Mouse (Mus musculus) forebrain, postnatal 0 days (tissue): ENCODE data around the gene Zfp607a. TPM values are rescaled to one million over a fixed set of nuclear protein-coding genes. Genes with fewer than 3 reads are reported as not detected.

ENCODE experiments used
- ATAC-seq: fragments of 200-750 bp; cut with Nextera tagmentation; 2 replicates; pipeline ENCODE4 v1.8.0; 2017; ENCODE audit warnings: mild to moderate bottlenecking, moderate library complexity
- DNase-seq: peaks from one replicate; pipeline ENCODE4 v3.0.0-alpha.2; 2015
- H3K27ac ChIP-seq: fragments of 300-500 bp; sonication (generic); 2 replicates; pipeline ENCODE4 v1.5.1; 2014; ENCODE audit warnings: low read depth, mild to moderate bottlenecking, antibody characterized with exemption, low read length, moderate library complexity, mixed read lengths
- H3K27me3 ChIP-seq: fragments of 300-500 bp; sonication (generic); 2 replicates; pipeline ENCODE4 v1.6.1; 2014; ENCODE audit warnings: mild to moderate bottlenecking, low read length, mixed read lengths; ENCODE audit not compliant: insufficient read depth
- H3K36me3 ChIP-seq: fragments of 300-500 bp; sonication (generic); 2 replicates; pipeline ENCODE4 v1.6.1; 2014; ENCODE audit warnings: mild to moderate bottlenecking, moderate library complexity; ENCODE audit not compliant: insufficient read depth
- H3K4me1 ChIP-seq: fragments of 300-500 bp; sonication (generic); 2 replicates; pipeline ENCODE4 v1.6.1; 2014; ENCODE audit warnings: antibody characterized with exemption; ENCODE audit not compliant: insufficient read depth
- H3K4me2 ChIP-seq: fragments of 300-500 bp; sonication (generic); 2 replicates; pipeline ENCODE4 v1.6.1; 2014; ENCODE audit warnings: low read depth, mild to moderate bottlenecking, moderate library complexity
- H3K4me3 ChIP-seq: fragments of 300-500 bp; sonication (generic); 2 replicates; pipeline ENCODE4 v1.5.1; 2014; ENCODE audit warnings: low read depth, low read length, mixed read lengths
- H3K9ac ChIP-seq: fragments of 300-500 bp; sonication (generic); 2 replicates; pipeline ENCODE4 v1.6.1; 2014; ENCODE audit warnings: mild to moderate bottlenecking
- H3K9me3 ChIP-seq: fragments of 300-500 bp; sonication (generic); 2 replicates; pipeline ENCODE4 v1.6.1; 2016; ENCODE audit warnings: low read length
- CTCF ChIP-seq: sonication (generic); IDR thresholded peaks from 2 replicates; pipeline ENCODE4 v1.5.1; 2016; ENCODE audit warnings: antibody characterized with exemption, control low read depth, low read depth
- WGBS: fragments of 180-500 bp; shearing (Covaris S2); extraction: QIAGEN DNeasy Blood & Tissue Kit; methylation state at CpG from one replicate; pipeline ENCODE4 v1.1.7; 2014; 5-methylcytosine and 5-hydroxymethylcytosine counted together
- polyA plus RNA-seq: library from polyadenylated mRNA; unstranded; fragments of >200 nt; fragmentation: Nextera tagmentation; extraction: Ambion mirVana; gene quantifications from 2 replicates; pipeline ENCODE4 v1.2.1, GENCODE M21; 2015
- total RNA-seq: library from RNA; depleted of rRNA; stranded (reverse); fragments of >200 nt; gene quantifications from 2 replicates; pipeline ENCODE4 v1.2.3, GENCODE M21; 2014; rRNA removed

Zfp607a gene
- total RNA-seq (2.5 and 2.8 TPM in 2 replicates), polyA plus RNA-seq (0.54 and 0.68 TPM in 2 replicates)

DNA sequence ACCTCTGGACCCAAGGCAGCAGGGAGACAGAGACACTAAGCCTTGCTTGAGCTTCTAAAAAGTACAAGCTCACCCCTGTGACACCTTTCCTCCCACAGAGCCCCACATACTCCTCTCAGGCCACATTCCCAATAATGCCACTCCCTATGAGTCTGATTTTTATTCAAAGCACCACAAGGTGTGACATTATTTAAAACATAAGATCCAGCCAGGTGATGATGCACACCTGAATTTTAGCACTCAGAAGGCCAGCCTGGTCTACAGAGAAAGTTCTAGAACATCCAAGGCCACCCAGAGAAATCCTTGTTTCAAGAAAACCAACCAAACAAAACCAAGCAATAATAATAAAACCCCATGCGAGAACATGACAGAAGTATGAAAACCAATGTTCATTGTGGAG is at the start of gene Zfp607a:
Gene Zfp607a, plus strand, starts transcription at position 301 of the 400 bp plus-strand sequence.
- DNase-seq (no peak), ATAC-seq (no peak)
- H3K4me1 ChIP-seq = no peaks in the 10 kb centered on the region
- H3K36me3 ChIP-seq = peaks cover 16% of the 10 kb centered on the region
- no peak for TF ChIP-seq CTCF
- H3K9ac ChIP-seq = no peak within 1 kb of the TSS
- H3K4me2 ChIP-seq = no peak within 1 kb of the TSS
- H3K27ac ChIP-seq = no peak within 1 kb of the TSS
- 96% methylated on average over 1 of the region's 1 CpGs for WGBS
- H3K27me3 ChIP-seq = no peaks in the 10 kb centered on the region
- H3K9me3 ChIP-seq = no peaks in the 10 kb centered on the region
- no peak within 1 kb of the TSS for H3K4me3 ChIP-seq

DNA sequence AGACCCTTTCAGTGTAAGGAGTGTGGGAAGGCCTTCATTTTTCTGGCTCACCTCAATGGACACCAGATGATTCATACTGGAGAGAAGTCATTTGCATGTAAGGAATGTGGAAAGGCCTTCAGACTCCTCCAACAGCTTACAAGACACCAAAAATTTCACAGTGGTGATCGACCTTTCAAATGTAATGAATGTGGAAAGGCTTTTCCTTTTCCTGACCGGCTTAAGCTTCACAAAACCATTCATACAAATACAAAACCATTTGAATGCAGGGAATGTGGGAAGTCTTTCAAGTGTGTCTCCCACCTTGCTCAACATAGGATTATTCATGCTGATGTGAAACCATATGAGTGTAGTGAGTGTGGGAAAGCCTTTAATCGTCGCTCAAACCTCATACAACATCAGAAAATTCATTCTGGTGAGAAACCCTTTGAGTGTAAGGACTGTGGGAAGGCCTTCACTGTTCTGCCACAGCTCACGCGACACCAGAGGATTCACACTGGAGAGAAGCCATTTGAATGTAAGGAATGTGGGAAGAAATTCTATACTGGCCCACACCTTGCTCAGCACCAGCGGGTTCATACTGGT is 38.7 kb upstream of the Zfp607a start:
- no peaks in the 10 kb centered on the region for H3K9me3 ChIP-seq
- WGBS = 82% methylated on average over 7 of the region's 7 CpGs
- no peak overlapping the region for H3K9ac ChIP-seq
- TF ChIP-seq CTCF = no peak
- ATAC-seq (no peak), DNase-seq (no peak)
- H3K27ac ChIP-seq = no peak overlapping the region
- no peak overlapping the region for H3K4me3 ChIP-seq
- no peaks in the 10 kb centered on the region for H3K27me3 ChIP-seq
- no peaks in the 10 kb centered on the region for H3K4me1 ChIP-seq
- no peak overlapping the region for H3K4me2 ChIP-seq
- peaks cover 30% of the 10 kb centered on the region for H3K36me3 ChIP-seq

DNA sequence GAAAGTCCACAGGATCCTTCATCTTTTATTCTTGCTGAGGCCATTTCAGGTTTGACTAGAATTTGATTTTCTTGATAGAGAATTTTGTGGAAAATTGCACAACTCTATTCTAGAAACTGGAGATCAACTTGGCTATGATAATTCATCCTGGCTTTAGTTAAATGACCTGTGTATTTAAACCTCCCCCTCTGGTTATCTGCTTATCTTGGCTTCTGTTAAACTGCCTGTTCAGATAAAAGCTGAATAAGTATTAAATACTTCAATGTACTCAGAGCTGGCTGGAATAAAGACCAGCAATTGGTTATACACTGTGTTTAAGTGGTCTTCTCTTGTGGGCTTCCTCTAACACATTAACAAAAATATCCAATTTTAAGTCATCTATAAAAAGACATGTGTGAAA is 34.7 kb upstream of the Zfp607a start:
- H3K27ac ChIP-seq = no peak overlapping the region
- no peaks in the 10 kb centered on the region for H3K9me3 ChIP-seq
- no peak overlapping the region for H3K9ac ChIP-seq
- no peaks in the 10 kb centered on the region for H3K4me1 ChIP-seq
- DNase-seq (no peak), ATAC-seq (no peak)
- no peak overlapping the region for H3K4me2 ChIP-seq
- no peak for TF ChIP-seq CTCF
- no peaks in the 10 kb centered on the region for H3K27me3 ChIP-seq
- H3K36me3 ChIP-seq = peaks cover 21% of the 10 kb centered on the region
- H3K4me3 ChIP-seq = no peak overlapping the region

DNA sequence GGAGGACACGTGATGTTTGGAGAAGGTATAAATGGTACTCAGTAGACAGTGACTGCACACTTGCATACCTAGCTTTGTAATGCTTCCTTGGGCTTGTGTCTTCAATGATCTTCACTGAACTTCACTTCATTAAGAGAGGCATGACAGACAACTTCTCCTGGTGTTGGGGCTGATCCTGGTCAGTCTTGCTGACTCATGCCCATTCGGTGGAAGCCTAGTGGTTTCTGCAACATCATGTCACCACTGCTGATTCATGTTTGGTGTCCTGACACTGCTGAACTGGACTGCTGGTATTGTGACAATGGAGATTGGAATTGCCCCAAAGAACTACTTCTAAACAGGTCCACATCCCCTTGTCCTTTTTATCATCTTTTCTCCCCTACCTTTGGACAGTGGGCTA is 23.2 kb upstream of the Zfp607a start:
- WGBS = 86% methylated on average over 2 of the region's 2 CpGs
- H3K9me3 ChIP-seq = no peaks in the 10 kb centered on the region
- H3K27ac ChIP-seq = no peak overlapping the region
- H3K27me3 ChIP-seq = no peaks in the 10 kb centered on the region
- H3K4me2 ChIP-seq = no peak overlapping the region
- no peaks in the 10 kb centered on the region for H3K4me1 ChIP-seq
- no peak for TF ChIP-seq CTCF
- H3K36me3 ChIP-seq = no peaks in the 10 kb centered on the region
- no peak overlapping the region for H3K9ac ChIP-seq
- no peak for DNase-seq
- H3K4me3 ChIP-seq = no peak overlapping the region
- ATAC-seq = no peak

DNA sequence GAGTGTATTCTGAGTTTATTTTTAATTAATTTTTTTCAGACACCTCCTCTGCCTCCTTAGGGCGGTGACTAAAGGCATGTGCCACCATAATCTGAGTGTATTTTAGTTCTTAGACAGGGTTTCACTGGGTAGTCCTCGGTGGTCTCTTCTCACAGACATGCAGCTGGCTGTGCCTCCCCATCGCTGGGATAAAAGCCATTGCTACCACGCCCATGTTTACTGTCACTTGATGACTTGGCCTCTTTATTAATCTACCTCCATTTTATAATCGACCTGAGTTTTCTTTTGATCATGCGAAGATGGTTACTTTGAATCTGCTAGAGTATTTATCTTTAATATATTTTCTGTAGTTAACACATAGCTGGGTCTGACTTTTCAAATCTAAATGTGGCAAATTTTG is 19.4 kb upstream of the Zfp607a start:
- Histone ChIP-seq H3K4me2 (peak overlapping the region; percentile 61), H3K27ac (peak overlapping the region; percentile 81), H3K4me3 (peak overlapping the region; percentile 38), H3K9ac (peak overlapping the region; percentile 49), H3K27me3 (no peaks in the 10 kb centered on the region), H3K4me1 (no peaks in the 10 kb centered on the region), H3K9me3 (no peaks in the 10 kb centered on the region), H3K36me3 (no peaks in the 10 kb centered on the region)
- no peak for TF ChIP-seq CTCF
- no peak for DNase-seq
- 20% methylated on average over 6 of the region's 6 CpGs for WGBS
- ATAC-seq = peak; percentile 34; the same call in 1 of the 2 replicates

DNA sequence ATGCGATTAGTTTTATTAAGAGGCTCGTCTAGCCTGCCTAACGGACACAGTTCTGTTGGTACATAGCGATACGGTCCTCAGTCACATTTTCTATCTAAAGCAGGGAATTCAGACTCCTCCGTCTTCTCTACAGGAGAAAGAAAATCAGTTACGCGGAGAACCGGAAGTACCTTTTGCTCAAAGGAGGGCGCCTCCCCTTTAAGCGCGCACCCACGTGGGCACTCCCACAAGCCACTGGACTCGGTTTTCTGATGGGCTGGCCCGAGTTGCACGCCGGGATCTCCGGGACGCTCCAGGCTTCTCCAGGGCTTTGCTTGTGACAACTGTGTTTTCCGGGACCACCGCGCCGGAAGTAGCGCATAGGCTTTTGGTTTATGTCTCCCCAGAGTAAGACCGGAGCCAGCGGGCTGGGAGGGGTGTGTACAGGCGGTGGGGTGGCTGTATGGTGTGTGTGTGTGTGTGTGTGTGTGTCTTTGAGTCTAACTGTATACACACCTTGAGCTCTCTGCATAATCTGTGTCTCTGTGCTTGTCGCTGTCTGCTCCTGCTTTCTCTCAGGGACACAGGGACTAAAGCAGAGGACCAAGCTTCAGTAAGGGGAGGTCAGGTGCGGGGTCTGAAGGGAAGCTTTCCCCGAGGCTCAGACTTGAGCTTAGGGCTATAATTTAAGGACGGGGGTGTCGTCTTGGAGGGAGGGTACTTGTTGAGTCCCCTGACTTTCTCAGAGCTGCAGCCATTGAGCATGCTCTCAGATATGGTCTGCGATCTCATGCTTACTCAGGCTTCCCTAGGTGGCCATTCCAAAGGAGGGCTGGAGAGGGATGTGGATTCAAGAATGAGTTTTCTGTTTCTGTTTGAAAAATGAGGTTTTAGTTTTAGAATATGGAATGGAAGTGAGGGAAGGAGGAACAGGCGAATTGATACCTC is 18.7 kb upstream of the Zfp607a start, which contains the start of gene Zfp59:
Gene Zfp59, plus strand, starts transcription at position 285 of the 927 bp plus-strand sequence.
- ATAC-seq = peak; percentile 99
- Histone ChIP-seq H3K27ac (peak within 1 kb of the TSS; percentile 81), H3K9ac (peak within 1 kb of the TSS; percentile 49), H3K4me3 (peak within 1 kb of the TSS; percentile 38), H3K36me3 (no peaks in the 10 kb centered on the region), H3K27me3 (no peaks in the 10 kb centered on the region), H3K4me1 (no peaks in the 10 kb centered on the region), H3K9me3 (no peaks in the 10 kb centered on the region), H3K4me2 (peak within 1 kb of the TSS; percentile 61)
- DNase-seq = peak; percentile 94
- no peak for TF ChIP-seq CTCF
- 4% methylated on average over 34 of the region's 34 CpGs for WGBS

DNA sequence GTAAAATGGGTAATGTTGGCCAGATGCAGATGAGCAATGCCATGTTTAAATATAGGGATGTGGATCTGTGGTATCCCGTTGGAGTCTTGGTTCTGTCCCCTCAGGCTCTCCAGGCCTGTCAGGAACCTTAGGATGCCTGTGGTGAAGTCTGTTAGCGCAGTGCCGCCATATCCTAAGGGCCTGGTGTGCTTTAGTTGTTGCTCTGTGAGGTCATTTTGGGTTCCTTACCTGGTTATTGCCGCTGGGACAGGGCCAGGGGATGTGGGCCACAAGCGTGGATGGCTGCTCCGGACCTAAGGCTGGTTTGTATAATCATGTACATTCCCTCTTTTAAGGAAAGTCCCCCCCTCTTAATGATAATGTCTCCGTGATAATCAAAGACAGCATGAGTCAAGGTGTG is 17.7 kb upstream of the Zfp607a start:
- DNase-seq (no peak), ATAC-seq (no peak)
- Histone ChIP-seq H3K4me1 (no peaks in the 10 kb centered on the region), H3K9ac (no peak overlapping the region), H3K4me2 (no peak overlapping the region), H3K9me3 (no peaks in the 10 kb centered on the region), H3K4me3 (no peak overlapping the region), H3K27ac (no peak overlapping the region), H3K36me3 (peaks cover 1% of the 10 kb centered on the region; the same call in 1 of the 2 replicates), H3K27me3 (no peaks in the 10 kb centered on the region)
- TF ChIP-seq CTCF = no peak
- WGBS = 99% methylated on average over 7 of the region's 7 CpGs
